Mouse (Mus musculus) forebrain, embryonic 16.5 days (tissue): ENCODE data around the gene Gm20458. TPM values are rescaled to one million over a fixed set of nuclear protein-coding genes. Genes with fewer than 3 reads are reported as not detected.
A peak's percentile ranks its signal among the peaks of the same experiment; 100 is the strongest.

Source experiments
- ATAC-seq: fragments of 200-750 bp; cut with Nextera tagmentation; 2 replicates; pipeline ENCODE4 v1.8.0; 2017; ENCODE audit warnings: mild to moderate bottlenecking, moderate library complexity
- H3K27ac ChIP-seq: fragments of 300-500 bp; sonication (generic); 2 replicates; pipeline ENCODE4 v1.5.1; 2014; ENCODE audit warnings: low read length, control low read depth
- H3K27me3 ChIP-seq: fragments of 300-500 bp; sonication (generic); replicated peaks from 2 replicates; pipeline ENCODE4 v1.6.1; 2014; ENCODE audit warnings: low read length; ENCODE audit not compliant: control insufficient read depth, insufficient read depth
- H3K36me3 ChIP-seq: fragments of 300-500 bp; sonication (generic); 2 replicates; pipeline ENCODE4 v1.6.1; 2014; ENCODE audit not compliant: control insufficient read depth, insufficient read depth
- H3K4me1 ChIP-seq: fragments of 300-500 bp; sonication (generic); replicated peaks from 2 replicates; pipeline ENCODE4 v1.6.1; 2014; ENCODE audit warnings: low read length; ENCODE audit not compliant: control insufficient read depth, insufficient read depth
- H3K4me2 ChIP-seq: fragments of 300-500 bp; sonication (generic); 2 replicates; pipeline ENCODE4 v1.6.1; 2014; ENCODE audit warnings: mild to moderate bottlenecking, low read length, control low read depth
- H3K4me3 ChIP-seq: fragments of 300-500 bp; sonication (generic); replicated peaks from 2 replicates; pipeline ENCODE4 v1.5.1; 2014; ENCODE audit warnings: mild to moderate bottlenecking, low read length, control low read depth
- H3K9ac ChIP-seq: fragments of 300-500 bp; sonication (generic); replicated peaks from 2 replicates; pipeline ENCODE4 v1.6.1; 2014; ENCODE audit warnings: low read depth, low read length, control low read depth
- H3K9me3 ChIP-seq: fragments of 300-500 bp; sonication (generic); 2 replicates; pipeline ENCODE4 v1.6.1; 2016; ENCODE audit warnings: low read length; ENCODE audit not compliant: control insufficient read depth
- WGBS: fragments of 180-500 bp; shearing (Covaris S2); extraction: QIAGEN DNeasy Blood & Tissue Kit; methylation state at CpG from one replicate; pipeline ENCODE4 v1.1.7; 2014; 5-methylcytosine and 5-hydroxymethylcytosine counted together
- polyA plus RNA-seq: library from polyadenylated mRNA; unstranded; fragments of >200 nt; fragmentation: Nextera tagmentation; extraction: Ambion mirVana; gene quantifications from 2 replicates; pipeline ENCODE4 v1.2.1, GENCODE M21; 2015

Gene Gm20458
- polyA plus RNA-seq, 1 experiment from 2014 or later: 11.4 TPM

DNA sequence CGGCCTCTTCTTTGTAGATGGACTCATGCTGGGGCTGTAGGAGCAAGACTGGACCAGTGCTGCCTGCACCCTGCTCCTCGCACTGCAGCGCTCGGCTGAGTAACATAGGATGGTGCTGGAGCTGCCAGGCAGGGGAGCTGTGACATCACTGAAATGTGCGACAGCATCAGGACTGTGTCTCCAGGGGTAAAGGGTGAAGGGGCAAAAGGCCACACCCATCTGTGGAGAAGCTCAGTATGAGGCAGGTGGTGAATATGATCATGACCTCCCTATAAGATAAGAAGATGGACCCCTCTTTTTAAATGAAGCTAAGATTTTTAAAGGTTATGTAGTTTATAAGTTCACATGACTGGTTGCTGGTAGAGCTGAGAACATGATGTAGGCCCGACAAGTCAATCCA is 12.9 kb downstream of the Gm20458 start, which contains the start of gene Trp53tg5:
Gene Trp53tg5, minus strand, starts transcription at position 101 of the 400 bp plus-strand sequence.
- Histone ChIP-seq H3K4me2 (no peak within 1 kb of the TSS), H3K9me3 (no peaks in the 10 kb centered on the region), H3K4me3 (no peak within 1 kb of the TSS), H3K4me1 (no peaks in the 10 kb centered on the region), H3K27me3 (no peaks in the 10 kb centered on the region), H3K36me3 (peaks cover 4% of the 10 kb centered on the region; the same call in 1 of the 2 replicates), H3K27ac (no peak within 1 kb of the TSS), H3K9ac (no peak within 1 kb of the TSS)
- 88% methylated on average over 6 of the region's 6 CpGs for WGBS
- no peak for ATAC-seq

DNA sequence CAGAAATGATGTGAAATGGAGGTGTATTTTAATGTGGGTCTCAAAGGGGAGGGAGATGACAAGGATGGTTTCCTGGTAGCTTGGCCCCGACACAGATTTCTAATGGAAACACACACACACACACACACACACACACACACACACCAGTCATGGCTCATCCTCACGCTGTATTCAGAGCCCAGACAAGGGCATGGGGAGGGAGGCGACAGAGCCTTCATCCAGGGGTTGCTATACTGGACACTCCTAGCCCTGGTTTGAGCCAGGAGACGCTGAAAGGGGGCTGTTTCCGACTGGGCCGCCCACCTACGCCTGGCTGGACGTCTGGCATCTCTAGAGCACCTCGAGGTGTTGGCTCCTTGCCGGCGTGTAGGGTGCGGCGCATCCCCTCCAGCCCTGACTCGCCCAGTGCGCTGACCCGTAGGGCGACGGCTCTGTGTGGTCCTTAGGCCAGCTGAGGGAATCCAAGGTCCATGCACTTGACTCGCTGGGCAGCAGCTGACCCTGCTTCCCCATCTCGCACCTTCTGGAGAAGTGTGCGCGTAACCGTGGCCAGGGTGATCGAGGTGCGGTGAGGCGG is 25.0 kb downstream of the Gm20458 start, which contains the start of gene Dbndd2:
Gene Dbndd2, plus strand, starts transcription at position 426 of the 577 bp plus-strand sequence.
- Histone ChIP-seq H3K9me3 (no peaks in the 10 kb centered on the region), H3K4me1 (peaks cover 16% of the 10 kb centered on the region), H3K9ac (peak within 1 kb of the TSS; percentile 67), H3K27ac (no peak within 1 kb of the TSS), H3K27me3 (peaks cover 2% of the 10 kb centered on the region; the same call in 1 of the 2 replicates), H3K36me3 (peaks cover 5% of the 10 kb centered on the region; the same call in 1 of the 2 replicates), H3K4me3 (peak within 1 kb of the TSS; percentile 74), H3K4me2 (peak within 1 kb of the TSS; percentile 99)
- 1% methylated on average over 26 of the region's 26 CpGs for WGBS
- ATAC-seq: peak; percentile 53

DNA sequence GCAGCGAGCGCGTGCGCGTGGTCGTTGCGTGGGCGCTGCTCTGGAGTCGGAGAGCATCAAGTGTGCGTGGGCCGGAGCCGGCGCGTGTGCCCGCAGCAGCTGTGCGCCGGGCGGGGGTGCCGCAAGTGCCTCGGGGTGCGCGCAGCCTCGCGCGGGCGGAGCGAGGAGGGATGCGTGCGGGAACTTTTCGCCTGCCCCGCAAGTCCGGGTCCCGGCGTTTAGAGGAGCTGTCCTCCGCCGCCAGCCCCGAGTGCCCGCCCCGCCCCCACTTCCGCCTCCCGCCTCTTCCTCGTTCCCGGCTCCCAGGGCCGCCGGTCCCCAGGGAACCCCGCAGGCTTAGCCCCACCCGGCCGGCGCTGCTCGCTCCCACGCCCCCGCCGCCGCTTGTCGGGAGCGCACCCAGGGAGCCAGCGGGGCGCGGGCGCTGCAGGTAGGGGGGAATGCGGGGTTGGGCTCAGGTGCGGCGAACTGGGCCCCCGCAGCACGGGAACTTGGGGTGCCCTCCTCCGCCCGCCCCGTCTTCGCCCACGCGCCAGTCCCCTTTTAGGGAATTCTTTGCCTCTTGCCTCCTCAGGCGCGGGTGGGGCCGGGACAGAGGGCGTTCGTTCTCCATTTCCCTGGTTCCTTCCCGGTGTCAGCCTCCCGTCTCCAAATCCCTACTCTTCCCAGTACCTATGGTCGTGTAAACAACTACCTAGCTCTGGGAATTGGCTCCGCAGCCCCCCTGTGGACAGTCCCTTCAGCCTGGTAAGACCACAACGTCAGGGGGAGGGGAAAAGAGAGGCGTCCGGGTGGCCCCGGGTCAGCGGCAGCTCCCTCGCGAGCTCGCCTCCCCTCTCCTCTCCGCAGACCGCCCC is 25.7 kb downstream of the Gm20458 start:
- peaks cover 2% of the 10 kb centered on the region; the same call in 1 of the 2 replicates for H3K27me3 ChIP-seq
- no peaks in the 10 kb centered on the region for H3K9me3 ChIP-seq
- H3K36me3 ChIP-seq: peaks cover 5% of the 10 kb centered on the region; the same call in 1 of the 2 replicates
- 0% methylated on average over 70 of the region's 90 CpGs for WGBS
- H3K4me2 ChIP-seq: peak overlapping the region; percentile 99
- peaks cover 16% of the 10 kb centered on the region for H3K4me1 ChIP-seq
- peak overlapping the region; percentile 74 for H3K4me3 ChIP-seq
- peak overlapping the region; percentile 67 for H3K9ac ChIP-seq
- peak; percentile 70 for ATAC-seq
- no peak overlapping the region for H3K27ac ChIP-seq

GRCm38 (mm10) chr2:164487115-164487527 is 26.4 kb downstream of the Gm20458 start:
- Histone ChIP-seq H3K9me3 (no peaks in the 10 kb centered on the region), H3K27me3 (peaks cover 2% of the 10 kb centered on the region; the same call in 1 of the 2 replicates), H3K36me3 (peaks cover 5% of the 10 kb centered on the region; the same call in 1 of the 2 replicates), H3K4me2 (peak overlapping the region; percentile 99), H3K9ac (peak overlapping the region; percentile 67; the same call in 1 of the 2 replicates), H3K4me3 (peak overlapping the region; percentile 74), H3K4me1 (peaks cover 16% of the 10 kb centered on the region), H3K27ac (no peak overlapping the region)
- WGBS: 12% methylated on average over 11 of the region's 11 CpGs
- no peak for ATAC-seq

DNA sequence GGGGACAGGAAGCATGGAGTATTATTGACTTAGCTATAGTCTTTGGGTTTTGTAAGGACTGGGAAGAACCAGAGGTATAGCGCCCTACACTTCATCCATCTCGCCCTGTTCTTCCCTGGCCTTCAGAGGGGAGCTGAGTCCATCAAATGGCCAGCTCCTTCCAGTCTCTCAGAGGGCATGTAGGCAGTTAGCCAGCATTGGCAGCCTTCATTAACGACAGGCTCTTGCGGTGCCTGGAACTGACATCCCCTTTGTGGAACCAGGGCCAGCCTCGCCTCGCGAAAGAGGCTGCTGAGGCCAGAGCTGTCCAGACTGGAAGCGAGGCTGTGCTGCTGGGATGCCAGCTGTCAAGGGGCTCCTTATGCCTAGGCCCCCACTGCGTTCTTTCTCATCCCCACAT is 27.0 kb downstream of the Gm20458 start:
- peaks cover 16% of the 10 kb centered on the region for H3K4me1 ChIP-seq
- H3K9me3 ChIP-seq: no peaks in the 10 kb centered on the region
- 56% methylated on average over 9 of the region's 9 CpGs for WGBS
- H3K27ac ChIP-seq: no peak overlapping the region
- H3K36me3 ChIP-seq: peaks cover 5% of the 10 kb centered on the region; the same call in 1 of the 2 replicates
- H3K4me2 ChIP-seq: no peak overlapping the region
- no peak overlapping the region for H3K9ac ChIP-seq
- ATAC-seq: no peak
- H3K27me3 ChIP-seq: peaks cover 2% of the 10 kb centered on the region; the same call in 1 of the 2 replicates
- no peak overlapping the region for H3K4me3 ChIP-seq

GRCm38 (mm10) chr2:164494126-164494525 is 33.4 kb downstream of the Gm20458 start:
- peaks cover 5% of the 10 kb centered on the region; the same call in 1 of the 2 replicates for H3K36me3 ChIP-seq
- peaks cover 10% of the 10 kb centered on the region for H3K4me1 ChIP-seq
- no peaks in the 10 kb centered on the region for H3K9me3 ChIP-seq
- no peak overlapping the region for H3K9ac ChIP-seq
- H3K4me2 ChIP-seq: no peak overlapping the region
- WGBS: 54% methylated on average over 2 of the region's 2 CpGs
- H3K27me3 ChIP-seq: no peaks in the 10 kb centered on the region
- no peak overlapping the region for H3K4me3 ChIP-seq
- ATAC-seq: no peak
- no peak overlapping the region for H3K27ac ChIP-seq

DNA sequence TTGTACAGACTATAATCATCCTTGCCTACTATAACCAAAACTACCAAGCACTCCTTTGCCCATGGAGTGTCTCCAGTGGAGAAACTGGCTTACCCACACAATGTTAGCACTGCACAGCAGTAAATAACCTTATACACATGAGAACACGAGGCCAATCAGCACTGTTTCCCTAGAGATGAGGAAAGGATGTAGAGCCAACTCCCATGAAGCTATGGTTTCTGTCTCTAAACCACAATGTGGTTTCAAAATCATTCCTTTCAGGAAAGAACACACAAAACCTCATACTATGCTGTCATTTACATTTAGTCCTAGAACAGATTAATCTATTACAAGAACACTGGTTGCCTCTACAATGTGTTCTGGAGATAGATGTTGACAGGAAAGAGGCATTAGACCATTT is 35.6 kb downstream of the Gm20458 start:
- 74% methylated on average over 1 of the region's 1 CpGs for WGBS
- H3K4me1 ChIP-seq: peaks cover 10% of the 10 kb centered on the region
- ATAC-seq: no peak
- H3K27me3 ChIP-seq: no peaks in the 10 kb centered on the region
- H3K4me2 ChIP-seq: peak overlapping the region; percentile 87; the same call in 1 of the 2 replicates
- H3K27ac ChIP-seq: no peak overlapping the region
- peaks cover 3% of the 10 kb centered on the region; the same call in 1 of the 2 replicates for H3K36me3 ChIP-seq
- H3K4me3 ChIP-seq: no peak overlapping the region
- no peaks in the 10 kb centered on the region for H3K9me3 ChIP-seq
- H3K9ac ChIP-seq: no peak overlapping the region

GRCm38 (mm10) chr2:164496847-164497690 is 36.3 kb downstream of the Gm20458 start, which contains the start of gene Pigt:
Pigt (plus strand) TSS chr2:164497520.
- H3K4me1 ChIP-seq: peaks cover 10% of the 10 kb centered on the region
- H3K36me3 ChIP-seq: peaks cover 8% of the 10 kb centered on the region
- H3K9me3 ChIP-seq: no peaks in the 10 kb centered on the region
- H3K4me2 ChIP-seq: peak within 1 kb of the TSS; percentile 87
- H3K9ac ChIP-seq: peak within 1 kb of the TSS; percentile 82
- no peaks in the 10 kb centered on the region for H3K27me3 ChIP-seq
- WGBS: 4% methylated on average over 43 of the region's 43 CpGs
- peak within 1 kb of the TSS; percentile 58; the same call in 1 of the 2 replicates for H3K27ac ChIP-seq
- H3K4me3 ChIP-seq: peak within 1 kb of the TSS; percentile 94
- peak; percentile 98 for ATAC-seq
